Mouse (Mus musculus) brain, embryonic 14.5 days (tissue): ENCODE measurements around the gene Rgl1.

Source experiments
- CTCF ChIP-seq: fragments of 200-500 bp; IDR thresholded peaks from 2 replicates; pipeline ENCODE4 v1.5.1; 2012; ENCODE audit warnings: inconsistent platforms, mild to moderate bottlenecking, moderate library complexity, borderline replicate concordance; ENCODE audit not compliant: insufficient read depth, insufficient read length; ENCODE audit errors: extremely low read depth
- POLR2A ChIP-seq: fragments of 200-500 bp; IDR thresholded peaks from 2 replicates; pipeline ENCODE4 v1.6.1; 2012; ENCODE audit warnings: mild to moderate bottlenecking, inconsistent platforms, borderline replicate concordance; ENCODE audit not compliant: poor library complexity, insufficient read depth, insufficient read length, severe bottlenecking; ENCODE audit errors: extremely low read depth

DNA sequence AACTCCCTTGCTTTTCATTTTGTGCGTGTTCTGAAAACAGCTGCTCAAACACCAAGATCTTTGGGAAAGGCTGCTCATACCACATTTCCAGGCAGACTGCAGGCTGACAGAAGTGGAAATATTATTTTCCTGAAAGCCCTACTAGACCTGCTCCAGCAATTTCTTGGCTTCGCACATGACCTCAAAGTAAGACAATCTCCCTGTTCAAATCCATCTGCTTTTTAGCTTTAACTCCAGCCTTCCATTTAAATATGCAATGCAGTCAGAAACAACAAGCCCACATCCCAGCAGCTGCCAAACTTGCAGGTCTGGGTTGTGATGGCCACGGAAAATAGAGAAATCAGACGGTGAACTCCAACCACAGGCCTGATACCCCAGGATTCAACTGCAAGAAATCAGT is 55.1 kb downstream of the Rgl1 start:
- TF ChIP-seq POLR2A (no peak), CTCF (no peak)
